Mouse (Mus musculus): Measurements from ENCODE around the gene Slc30a1. TPM values are rescaled to one million over a fixed set of nuclear protein-coding genes. Genes with fewer than 3 reads are reported as not detected.

Slc30a1 gene
- polyA plus RNA-seq, 1 experiment: 19.9 TPM

DNA sequence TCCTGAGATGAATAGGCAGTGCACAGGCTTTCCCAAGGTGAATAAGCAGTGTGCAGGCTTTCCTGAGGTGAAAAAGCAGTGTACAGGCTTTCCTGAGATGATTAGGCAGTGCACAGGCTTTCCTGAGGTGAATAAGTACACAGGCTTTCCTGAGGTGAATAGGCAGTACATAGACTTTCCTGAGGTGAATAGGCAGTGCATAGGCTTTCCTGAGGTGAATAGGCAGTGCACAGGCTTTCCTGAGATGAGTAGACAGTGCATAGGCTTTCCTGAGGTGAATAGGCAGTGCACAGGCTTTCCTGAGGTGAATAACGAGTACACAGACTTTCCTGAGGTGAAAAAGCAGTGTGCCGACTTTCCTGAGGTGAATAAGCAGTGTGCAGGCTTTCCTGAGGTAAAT lies 54.4 kb downstream of the Slc30a1 start:
- Histone ChIP-seq H3K4me3 (ENCODE audit: insufficient read depth, low read depth, low read length) (no peak overlapping the region), H3K4me1 (ENCODE audit: control insufficient read depth, insufficient read depth, low read length) (peaks cover 19% of the 10 kb centered on the region), H3K36me3 (ENCODE audit: control insufficient read depth, insufficient read depth, low read length) (no peaks in the 10 kb centered on the region), H3K27me3 (replicated peaks; ENCODE audit: control insufficient read depth, insufficient read depth, low read length) (no peaks in the 10 kb centered on the region), H3K27ac (ENCODE audit: insufficient read depth, low read depth, low read length) (no peak overlapping the region)
- TF ChIP-seq CTCF (conservative IDR thresholded peaks at IDR 0.05; ENCODE audit: insufficient read depth, insufficient read length, low read depth, low read length): no peak
- TF ChIP-seq POLR2A (IDR thresholded peaks at IDR 0.05; ENCODE audit: low read depth, low read length): no peak
- WGBS: 72% methylated on average over 2 of the region's 2 CpGs
- no peak for DNase-seq

Other genes starting within 250 kb of the Slc30a1 start
- gene Lpgat1, start 188.9 kb upstream of the Slc30a1 start, polyA plus RNA-seq (2012; rRNA removed): 17.6 and 20.8 TPM in 2 replicates
- gene Nek2, start 85.3 kb upstream of the Slc30a1 start, polyA plus RNA-seq (2012; rRNA removed): 0.47 and 0.52 TPM in 2 replicates
- 0.41 and 0.88 TPM in 2 replicates for gene Rd3, start 70.6 kb downstream of the Slc30a1 start, polyA plus RNA-seq (2012; rRNA removed)
- gene Traf5, start 185.8 kb downstream of the Slc30a1 start, polyA plus RNA-seq (2012; rRNA removed): 10.1 and 13.6 TPM in 2 replicates
- 31.1 and 41.2 TPM in 2 replicates for gene Rcor3, start 231.3 kb downstream of the Slc30a1 start, polyA plus RNA-seq (2012; rRNA removed)